Mouse (Mus musculus) neural tube, embryonic 12.5 days (tissue): Measurements from ENCODE around the gene Mndal. TPM values are rescaled to one million over a fixed set of nuclear protein-coding genes. Genes with fewer than 3 reads are reported as not detected.
"Not testable (repeated sequence)": the region's sequence is repeated elsewhere in the genome, so short reads cannot be mapped to it uniquely, and the experiment has no call there.

Experiments
- ATAC-seq: fragments of 200-750 bp; cut with Nextera tagmentation; 2 replicates; pipeline ENCODE4 v1.8.0; 2017; ENCODE audit warnings: low read depth, mild to moderate bottlenecking, moderate TSS enrichment, moderate library complexity; ENCODE audit not compliant: low FRiP score
- H3K27ac ChIP-seq: fragments of 300-500 bp; sonication (generic); 2 replicates; pipeline ENCODE4 v1.5.1; 2016
- H3K27me3 ChIP-seq: fragments of 300-500 bp; sonication (generic); replicated peaks from 2 replicates; pipeline ENCODE4 v1.6.1; 2016; ENCODE audit warnings: mild to moderate bottlenecking
- H3K36me3 ChIP-seq: fragments of 300-500 bp; sonication (generic); 2 replicates; pipeline ENCODE4 v1.6.1; 2016; ENCODE audit warnings: mild to moderate bottlenecking
- H3K4me1 ChIP-seq: fragments of 300-500 bp; sonication (generic); 2 replicates; pipeline ENCODE4 v1.6.1; 2016
- H3K4me2 ChIP-seq: fragments of 300-500 bp; sonication (generic); replicated peaks from 2 replicates; pipeline ENCODE4 v1.6.1; 2016; ENCODE audit warnings: mild to moderate bottlenecking
- H3K4me3 ChIP-seq: fragments of 300-500 bp; sonication (generic); 2 replicates; pipeline ENCODE4 v1.5.1; 2016
- H3K9ac ChIP-seq: fragments of 300-500 bp; sonication (generic); 2 replicates; pipeline ENCODE4 v1.6.1; 2016; ENCODE audit warnings: mild to moderate bottlenecking
- H3K9me3 ChIP-seq: fragments of 300-500 bp; sonication (generic); 2 replicates; pipeline ENCODE4 v1.6.1; 2016; ENCODE audit warnings: mild to moderate bottlenecking
- WGBS: fragments of 180-500 bp; shearing (Covaris S2); methylation state at CpG from one replicate; pipeline ENCODE4 v1.1.7; 2016; 5-methylcytosine and 5-hydroxymethylcytosine counted together
- polyA plus RNA-seq: library from polyadenylated mRNA; unstranded; fragments of >200 nt; fragmentation: Nextera tagmentation; extraction: Ambion mirVana; gene quantifications from 2 replicates; pipeline ENCODE4 v1.2.1, GENCODE M21; 2016

Mndal gene
- polyA plus RNA-seq, 1 experiment from 2014 or later, result 1.0 TPM

DNA sequence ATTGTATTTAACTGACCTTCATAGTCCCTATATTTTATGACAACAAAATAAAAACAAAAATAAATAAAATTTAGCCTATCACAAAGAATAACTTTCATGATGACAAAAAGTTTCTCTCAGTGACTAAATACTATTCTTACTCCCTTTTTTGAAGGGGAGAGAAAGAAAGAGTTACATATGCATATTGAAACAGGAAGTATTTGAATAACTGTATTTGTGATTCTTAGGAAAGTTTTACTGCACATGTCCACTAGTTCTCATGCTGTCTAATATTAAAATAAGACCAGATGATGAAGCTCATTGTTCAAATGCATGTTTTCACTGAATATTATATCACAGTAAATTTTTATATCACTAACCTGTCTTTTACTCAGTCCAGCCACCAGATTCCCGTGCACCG, 769 bp downstream of the Mndal start:
- ATAC-seq, result not testable (repeated sequence)

DNA sequence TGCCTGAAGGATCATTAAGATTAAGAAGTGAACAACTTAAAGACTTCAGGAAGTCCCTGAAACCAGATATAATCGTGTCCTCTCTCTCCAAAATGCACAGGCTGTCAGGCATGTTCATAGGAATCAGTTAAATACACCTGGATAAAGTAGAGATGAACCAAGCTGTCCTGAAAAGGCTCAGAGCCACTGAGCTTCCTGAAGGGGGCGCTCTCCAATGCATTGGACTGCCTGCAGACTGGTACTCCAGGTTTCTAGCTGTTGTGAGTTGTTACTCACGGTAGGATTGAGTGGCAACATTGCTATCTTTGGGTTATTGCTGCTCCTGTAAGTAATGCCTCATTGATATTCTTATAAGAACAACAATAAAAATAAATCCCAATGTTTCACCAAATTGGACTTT, 23.0 kb downstream of the Mndal start:
- H3K4me3 ChIP-seq, H3K36me3 ChIP-seq, H3K4me1 ChIP-seq, H3K4me2 ChIP-seq, ATAC-seq, H3K27ac ChIP-seq, H3K27me3 ChIP-seq, H3K9ac ChIP-seq, H3K9me3 ChIP-seq: not testable (repeated sequence)
- WGBS, result 55% methylated on average over 3 of the region's 3 CpGs

More for the DNA sequence above, 769 bp downstream of the Mndal start:
- H3K27ac ChIP-seq, H3K36me3 ChIP-seq, H3K9me3 ChIP-seq, H3K9ac ChIP-seq, H3K4me1 ChIP-seq, H3K27me3 ChIP-seq, H3K4me2 ChIP-seq, H3K4me3 ChIP-seq: not testable (repeated sequence)
- 91% methylated on average over 2 of the region's 2 CpGs for WGBS

DNA sequence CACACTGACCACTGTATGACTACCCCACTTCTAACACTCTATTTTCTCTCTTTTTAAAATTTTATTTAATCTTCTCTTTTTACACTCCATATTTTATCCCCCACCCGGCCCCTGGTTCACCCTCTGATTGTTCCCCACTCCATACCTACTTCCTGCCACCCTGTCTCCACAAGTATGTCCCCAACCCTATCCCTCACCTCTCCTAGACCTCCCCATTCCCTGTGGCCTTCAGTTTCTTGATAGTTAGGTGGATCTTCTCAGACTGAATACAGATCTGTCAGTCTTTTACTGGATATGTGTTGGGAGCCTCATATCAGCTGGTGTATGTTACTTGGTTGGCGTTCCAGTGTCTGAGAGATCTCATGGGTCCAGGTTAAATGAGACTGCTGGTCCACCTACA, 27.7 kb downstream of the Mndal start:
- no peak for ATAC-seq
- H3K4me2 ChIP-seq, result no peak overlapping the region
- no peak overlapping the region for H3K27ac ChIP-seq
- H3K27me3 ChIP-seq, result no peaks in the 10 kb centered on the region
- H3K4me3 ChIP-seq, result no peak overlapping the region
- no peaks in the 10 kb centered on the region for H3K9me3 ChIP-seq
- no peaks in the 10 kb centered on the region for H3K36me3 ChIP-seq
- WGBS, result 83% methylated on average over 2 of the region's 2 CpGs
- H3K4me1 ChIP-seq, result no peaks in the 10 kb centered on the region
- no peak overlapping the region for H3K9ac ChIP-seq

DNA sequence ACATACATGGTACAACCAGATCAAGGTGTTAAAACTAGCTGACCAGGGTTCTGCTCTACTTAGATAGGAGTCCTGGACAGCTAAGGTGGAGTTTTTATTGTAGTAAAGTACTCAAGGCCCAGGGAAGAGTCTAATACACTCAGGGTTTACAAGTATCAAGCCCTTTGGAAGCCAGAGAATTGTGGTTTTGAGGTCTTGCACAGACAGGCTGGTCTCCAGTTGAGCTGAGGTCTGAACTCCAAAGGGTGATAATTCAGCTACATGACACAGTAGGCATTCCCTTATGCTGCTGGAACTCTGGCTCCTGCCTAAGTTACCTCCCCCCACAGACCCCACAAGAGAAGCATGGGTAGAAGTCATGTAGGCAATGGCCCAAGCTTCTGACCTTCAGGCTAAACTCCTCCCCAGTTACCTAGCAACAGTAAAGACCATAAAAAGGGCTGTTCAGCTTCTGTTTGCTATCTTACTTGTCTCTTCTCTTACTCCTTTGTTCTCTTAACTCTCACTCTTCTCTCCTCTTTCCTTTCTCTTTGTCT, 29.0 kb downstream of the Mndal start:
- H3K4me1 ChIP-seq, H3K9me3 ChIP-seq, H3K4me2 ChIP-seq, H3K9ac ChIP-seq, H3K27me3 ChIP-seq, ATAC-seq, H3K27ac ChIP-seq, H3K4me3 ChIP-seq, H3K36me3 ChIP-seq: not testable (repeated sequence)

DNA sequence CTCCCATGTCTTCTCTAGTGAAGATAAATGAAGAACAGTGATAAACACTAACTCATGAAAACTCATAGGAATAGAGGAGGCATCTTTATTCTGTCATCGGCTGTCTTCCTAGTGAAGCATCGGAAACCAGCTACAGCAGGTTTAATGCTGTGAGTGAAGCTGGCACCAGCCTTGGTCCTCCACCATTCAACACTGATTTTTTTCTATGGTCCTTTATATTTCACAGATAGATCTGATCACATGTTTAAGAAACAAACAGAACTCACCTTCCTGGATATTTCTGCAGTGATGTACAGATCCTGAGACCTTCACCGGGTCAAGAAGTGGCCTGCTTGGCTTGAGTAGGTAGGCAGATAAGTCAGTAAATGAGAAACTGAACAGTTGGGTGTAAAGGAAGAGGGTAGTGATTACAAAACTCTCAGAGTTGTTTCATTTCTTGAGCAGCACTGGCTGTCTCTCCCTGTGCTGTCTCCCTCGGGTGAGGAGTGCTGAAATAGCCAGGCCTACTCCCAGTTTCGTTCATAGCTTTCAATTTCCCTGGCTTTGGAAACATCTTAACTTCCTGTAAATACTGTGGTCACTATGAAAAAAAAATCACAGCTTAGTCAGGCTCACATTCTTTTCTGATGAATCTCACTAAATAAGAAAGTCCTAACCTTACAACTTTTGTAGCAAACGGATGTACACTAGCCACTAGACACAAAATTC, 29.6 kb downstream of the Mndal start, which contains the start of gene Ifi211:
Gene Ifi211 (minus strand): TSS at position 499 of the 708 bp plus-strand sequence.
- H3K36me3 ChIP-seq, ATAC-seq, H3K9ac ChIP-seq, H3K4me3 ChIP-seq, H3K4me1 ChIP-seq, H3K9me3 ChIP-seq, H3K27me3 ChIP-seq, H3K27ac ChIP-seq, H3K4me2 ChIP-seq: not testable (repeated sequence)
- WGBS, result 85% methylated on average over 6 of the region's 6 CpGs

DNA sequence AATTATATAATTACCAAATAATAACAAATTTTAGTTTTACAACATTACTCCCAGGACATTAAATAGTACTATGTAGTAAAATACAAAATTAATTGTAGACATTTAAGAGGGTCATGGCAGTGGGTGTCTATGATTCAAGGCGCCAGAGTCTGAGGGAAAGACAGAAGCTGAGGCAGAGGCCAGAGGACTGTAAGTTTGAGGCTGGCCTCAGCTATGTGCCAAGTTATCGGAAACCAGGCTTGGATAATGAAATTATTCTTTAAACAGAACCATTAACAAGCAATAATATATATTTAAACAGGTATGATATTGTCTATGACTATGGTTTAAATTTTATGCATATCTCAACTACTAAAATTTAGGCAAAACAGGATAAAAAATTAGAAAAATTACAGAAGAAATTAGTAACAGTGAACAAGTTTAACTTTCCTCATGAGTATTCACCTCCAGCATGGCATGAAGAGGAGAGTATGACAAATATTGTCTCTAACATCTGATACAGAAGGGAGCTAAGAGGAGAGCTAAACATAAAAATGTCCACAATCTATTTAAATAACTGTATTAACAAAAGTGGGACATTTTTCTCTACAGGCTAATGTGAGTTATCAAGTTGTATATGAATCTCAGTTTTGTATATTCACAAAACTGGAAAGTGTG, 30.4 kb downstream of the Mndal start:
- WGBS, result 95% methylated on average over 2 of the region's 2 CpGs
- H3K9ac ChIP-seq, result no peak overlapping the region
- no peak overlapping the region for H3K27ac ChIP-seq
- no peaks in the 10 kb centered on the region for H3K4me1 ChIP-seq
- H3K27me3 ChIP-seq, result no peaks in the 10 kb centered on the region
- H3K36me3 ChIP-seq, result no peaks in the 10 kb centered on the region
- no peak overlapping the region for H3K4me3 ChIP-seq
- no peak overlapping the region for H3K4me2 ChIP-seq
- ATAC-seq, result no peak
- H3K9me3 ChIP-seq, result no peaks in the 10 kb centered on the region

DNA sequence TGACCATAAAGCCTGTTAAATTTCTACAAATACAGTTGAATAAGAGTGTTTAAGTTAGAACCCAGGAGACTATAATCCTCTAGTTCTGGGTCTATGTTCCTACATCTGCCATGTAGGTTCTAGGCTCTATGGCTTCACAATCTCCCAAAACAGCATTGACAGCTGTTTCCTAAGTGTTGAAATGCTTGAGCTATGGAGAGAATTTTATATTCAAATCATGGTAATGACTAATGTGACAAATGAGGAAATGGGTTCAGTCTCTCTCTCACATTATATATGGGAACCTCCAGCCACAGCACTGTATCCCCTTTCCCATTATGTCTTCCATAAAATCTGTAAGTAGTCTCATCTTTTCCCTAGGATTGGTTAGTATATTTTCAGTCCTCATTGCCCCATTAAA, 33.9 kb downstream of the Mndal start:
- not testable (repeated sequence) for H3K27me3 ChIP-seq, ATAC-seq, H3K4me2 ChIP-seq, H3K4me1 ChIP-seq, H3K9ac ChIP-seq, H3K4me3 ChIP-seq, H3K9me3 ChIP-seq, H3K27ac ChIP-seq, H3K36me3 ChIP-seq

DNA sequence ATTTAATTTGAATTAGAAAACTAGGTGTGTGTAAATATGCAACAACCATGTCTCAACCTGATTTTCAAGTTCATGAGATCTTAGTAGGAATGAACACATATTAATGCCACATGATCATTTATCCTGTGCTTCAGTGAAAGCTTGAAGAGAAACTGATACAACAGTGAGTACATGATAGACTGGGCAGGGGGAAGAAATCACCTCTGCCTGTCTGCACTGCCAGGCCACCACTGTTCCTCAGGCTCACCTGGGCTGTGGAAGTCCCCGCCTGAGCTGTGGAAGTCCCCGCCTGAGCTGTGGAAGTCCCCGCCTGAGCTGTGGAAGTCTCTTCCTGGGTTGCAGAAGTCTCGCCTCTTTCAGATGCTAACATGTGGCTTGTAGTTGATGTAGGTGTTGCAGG, 36.4 kb downstream of the Mndal start:
- H3K27me3 ChIP-seq, H3K4me1 ChIP-seq, H3K27ac ChIP-seq, H3K36me3 ChIP-seq, H3K9ac ChIP-seq, H3K9me3 ChIP-seq, ATAC-seq, H3K4me2 ChIP-seq, H3K4me3 ChIP-seq: not testable (repeated sequence)
- WGBS, result 87% methylated on average over 4 of the region's 4 CpGs

DNA sequence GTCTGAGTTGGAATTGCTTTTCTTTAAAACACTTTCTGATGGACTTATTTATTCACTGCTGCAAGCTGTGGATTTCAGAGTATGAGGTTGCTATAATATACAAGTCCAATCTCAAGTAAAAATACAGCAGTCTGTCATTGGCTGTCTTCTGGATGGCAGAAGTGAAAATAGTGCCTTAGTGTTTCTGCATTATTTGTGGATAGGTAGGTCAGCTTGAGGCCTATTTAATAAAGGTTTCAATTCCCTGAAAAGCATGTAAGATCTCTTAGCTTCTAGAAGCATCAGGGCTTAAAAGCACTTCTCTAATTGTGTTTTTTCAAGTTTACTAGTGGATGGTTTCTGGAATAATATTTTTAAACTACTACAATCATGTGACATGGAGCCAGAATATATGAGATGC, 52.5 kb downstream of the Mndal start:
- H3K36me3 ChIP-seq, H3K27me3 ChIP-seq, H3K27ac ChIP-seq, H3K9ac ChIP-seq, H3K9me3 ChIP-seq, H3K4me2 ChIP-seq, H3K4me1 ChIP-seq, H3K4me3 ChIP-seq, ATAC-seq: not testable (repeated sequence)

DNA sequence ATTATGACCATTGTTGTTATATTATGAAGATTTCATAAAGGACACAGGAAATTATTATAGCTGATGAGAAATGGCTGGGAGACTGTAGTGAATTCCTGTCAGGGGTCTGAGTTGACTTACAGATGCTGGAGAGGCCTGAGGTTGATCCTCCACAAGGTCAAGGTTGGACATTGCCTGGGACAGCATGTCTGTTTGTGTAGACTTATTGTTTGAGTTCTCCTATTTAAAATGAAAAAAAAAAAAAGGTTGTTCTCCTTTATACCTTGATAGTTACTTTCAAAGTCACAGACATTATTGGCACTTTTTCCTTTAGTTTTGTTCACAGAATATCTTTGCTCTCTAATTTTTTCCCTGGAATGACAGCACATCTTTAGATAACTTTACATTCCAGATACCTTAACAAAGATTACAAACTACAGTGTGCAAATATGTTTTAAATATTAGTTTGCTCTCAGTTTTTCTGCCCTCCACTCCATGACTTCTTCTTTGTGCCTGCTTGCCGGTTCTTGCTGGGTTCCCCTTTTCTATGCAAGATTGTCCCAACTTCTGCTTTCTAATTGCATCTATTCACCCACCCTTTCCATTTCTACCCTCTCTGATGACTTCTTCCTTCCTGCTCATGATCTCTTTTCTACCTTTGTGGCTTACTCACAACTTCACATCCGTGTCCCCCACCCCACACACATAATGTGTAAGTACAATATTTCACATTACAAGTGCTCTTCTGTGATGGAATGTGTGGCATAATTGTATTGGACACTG, 55.1 kb downstream of the Mndal start:
- not testable (repeated sequence) for ATAC-seq, H3K4me3 ChIP-seq, H3K27me3 ChIP-seq, H3K4me1 ChIP-seq, H3K9me3 ChIP-seq, H3K36me3 ChIP-seq, H3K9ac ChIP-seq, H3K27ac ChIP-seq, H3K4me2 ChIP-seq
- WGBS, result 91% methylated on average over 1 of the region's 2 CpGs

DNA sequence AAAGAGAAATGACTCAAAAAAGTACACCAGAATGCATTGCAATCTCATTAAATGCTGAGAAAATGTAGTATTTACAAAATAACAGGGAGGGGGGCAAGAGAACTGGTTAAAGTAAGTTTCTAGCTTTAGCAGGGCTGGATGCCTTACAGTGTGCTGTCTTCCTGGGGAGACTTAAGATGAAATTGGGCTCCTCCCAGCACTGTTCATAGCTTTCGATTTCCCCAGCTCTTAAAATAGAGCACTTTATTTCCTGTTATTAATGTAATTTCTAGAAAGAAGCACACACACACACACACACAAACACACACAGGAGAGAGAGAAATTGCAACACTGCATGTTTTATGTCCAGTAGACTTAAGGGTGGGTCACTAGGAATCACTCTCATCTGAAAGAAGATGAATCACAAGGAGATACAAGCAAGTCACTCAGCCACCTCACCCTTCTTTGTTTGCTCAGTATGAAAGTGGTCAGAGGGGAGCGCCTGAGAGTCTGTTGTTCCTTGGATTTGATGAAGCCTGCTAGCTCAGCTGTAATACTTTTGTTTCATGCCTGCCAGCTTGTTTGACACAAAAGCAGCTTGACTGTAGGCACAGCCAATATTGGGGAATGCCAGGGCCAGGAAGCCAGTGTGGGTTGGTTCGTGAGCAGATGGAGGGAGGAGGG, 62.2 kb downstream of the Mndal start:
- H3K27ac ChIP-seq, H3K36me3 ChIP-seq, H3K4me2 ChIP-seq, H3K4me1 ChIP-seq, H3K27me3 ChIP-seq, ATAC-seq, H3K9ac ChIP-seq, H3K9me3 ChIP-seq, H3K4me3 ChIP-seq: not testable (repeated sequence)
- WGBS, result 79% methylated on average over 3 of the region's 3 CpGs

DNA sequence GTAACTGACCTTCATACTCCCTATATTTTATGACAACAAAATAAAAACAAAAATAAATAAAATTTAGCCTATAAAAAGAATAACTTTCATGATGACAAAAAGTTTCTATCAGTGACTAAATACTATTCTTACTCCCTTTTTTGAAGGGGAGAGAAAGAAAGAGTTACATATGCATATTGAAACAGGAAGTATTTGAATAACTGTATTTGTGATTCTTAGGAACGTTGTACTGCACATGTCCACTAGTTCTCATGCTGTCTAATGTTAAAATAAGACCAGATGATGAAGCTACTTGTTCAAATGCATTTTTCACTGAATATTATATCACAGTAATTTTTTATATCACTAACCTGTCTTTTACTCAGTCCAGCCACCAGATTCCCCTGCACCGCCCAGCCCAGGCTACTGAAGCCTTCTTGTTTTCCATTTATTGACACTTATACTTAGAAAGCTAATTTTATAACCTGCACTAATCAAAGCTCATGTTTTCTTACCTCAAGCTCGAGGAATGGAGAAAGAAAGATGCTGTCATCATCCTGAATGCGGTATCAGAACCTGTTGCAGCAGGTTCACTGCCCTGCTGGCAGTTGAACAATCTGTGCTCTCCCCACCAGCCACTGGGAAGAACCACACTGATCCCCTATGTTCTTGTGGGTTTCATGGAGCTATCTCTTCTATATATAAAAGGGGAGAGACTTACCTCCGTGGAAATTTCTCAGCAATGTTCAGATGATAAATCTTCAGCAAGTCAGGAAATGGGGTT, 62.9 kb downstream of the Mndal start:
- ATAC-seq, H3K9me3 ChIP-seq, H3K27ac ChIP-seq, H3K36me3 ChIP-seq, H3K4me2 ChIP-seq, H3K9ac ChIP-seq, H3K4me3 ChIP-seq, H3K4me1 ChIP-seq, H3K27me3 ChIP-seq: not testable (repeated sequence)
- WGBS, result 81% methylated on average over 5 of the region's 5 CpGs
